Comparison of ENCODE assay signal across 8 mouse cellular contexts in genomic region chr5:108368851-108369621, GRCm38 (mm10). TPM values are rescaled to one million over a fixed set of nuclear protein-coding genes. Genes with fewer than 3 reads are reported as not detected.
DNase-seq lines count a peak whose midpoint lies in the region; ATAC-seq lines count a peak whose summit lies in the region.

No protein-coding gene starts in this region.

- H3K4me3 ChIP-seq in hindbrain, embryonic 16.5 days (ENCODE audit: low read length), result peak overlapping the region; percentile 86

- under 1% methylated on average over 49 of the region's 49 CpGs for WGBS in hindbrain, embryonic 16.5 days

- peak overlapping the region; percentile 42 for H3K9ac ChIP-seq in hindbrain, embryonic 16.5 days (ENCODE audit: low read depth, low read length)

- H3K27me3 ChIP-seq in hindbrain, embryonic 16.5 days (replicated peaks; ENCODE audit: control insufficient read depth, insufficient read depth, low read length), result peaks cover 46% of the 10 kb centered on the region

- peak; percentile 67 for ATAC-seq in hindbrain, embryonic 16.5 days

- no peaks in the 10 kb centered on the region for H3K36me3 ChIP-seq in hindbrain, embryonic 16.5 days (ENCODE audit: control insufficient read depth, insufficient read depth, low read length)

- H3K4me1 ChIP-seq in hindbrain, embryonic 16.5 days (ENCODE audit: control insufficient read depth, insufficient read depth, low read depth, low read length), result peaks cover 22% of the 10 kb centered on the region

- peak; percentile 75 for DNase-seq in adrenal gland, adult 2 months
- DNase-seq in cerebellum, adult 9-10 months, result peak; percentile 65
- peak; percentile 81 to 88 for DNase-seq in frontal cortex, postnatal 10 days (ENCODE audit: low spot score in 2 of 2)
- DNase-seq in left cerebral cortex, adult 8-10 months (ENCODE audit: low spot score in 2 of 2), result peak; percentile 83 to 96
- DNase-seq in lung, postnatal 4 days, result peak; percentile 16 to 33
- peak; percentile 92 to 94 for DNase-seq in right cerebral cortex, postnatal 10 days (ENCODE audit: low spot score in 2 of 2)
- no peak for DNase-seq in c-Kit-positive CD71-positive TER-119-positive erythroid progenitor cells, embryonic 14.5 days (ENCODE audit: low spot score)

- H3K4me2 ChIP-seq in hindbrain, embryonic 16.5 days (ENCODE audit: low read length), result peak overlapping the region; percentile 96

- H3K27ac ChIP-seq in hindbrain, embryonic 16.5 days (ENCODE audit: low read depth, low read length), result no peak overlapping the region

- no peaks in the 10 kb centered on the region for H3K9me3 ChIP-seq in hindbrain, embryonic 16.5 days (ENCODE audit: control insufficient read depth, low read length)

RNA-seq across cellular contexts. Expression of gene Gm42517, which starts 1.3 kb away (rescaled TPM):
- total RNA-seq in adrenal gland, adult 2 months (2021), result 1 to 10 TPM; 1.6 to 3.3 TPM
- polyA plus RNA-seq in adrenal gland, adult 2 months (2012; rRNA removed), result 13.9 and 14.2 TPM in 2 replicates
- 3.2 and 3.6 TPM in 2 replicates for polyA plus RNA-seq in hindbrain, embryonic 16.5 days (2015; fragmentation: Nextera tagmentation; extraction: Ambion mirVana)
- total RNA-seq in left cerebral cortex, adult 8-10 months (2022), result 10 to 100 TPM; 48.4 to 55.0 (median 51.3) TPM

RNA-seq across cellular contexts. Expression of gene Pde6b, which starts 19.2 kb away (rescaled TPM):
- not detected for total RNA-seq in adrenal gland, adult 2 months (2021)
- polyA plus RNA-seq in adrenal gland, adult 2 months (2012; rRNA removed), result not detected in 2 replicates
- polyA plus RNA-seq in hindbrain, embryonic 16.5 days (2015; fragmentation: Nextera tagmentation; extraction: Ambion mirVana), result 0.30 TPM in 1 of 2 replicates, not detected in the other
- total RNA-seq in left cerebral cortex, adult 8-10 months (2022), result under 1 TPM; 0.26 to 0.68 (median 0.38) TPM

RNA-seq across cellular contexts. Expression of gene Pigg, which starts 56.6 kb away (rescaled TPM):
- total RNA-seq in adrenal gland, adult 2 months (2021), result 10 to 100 TPM; 11.6 to 13.0 TPM
- polyA plus RNA-seq in adrenal gland, adult 2 months (2012; rRNA removed), result 5.7 and 7.6 TPM in 2 replicates
- polyA plus RNA-seq in hindbrain, embryonic 16.5 days (2015; fragmentation: Nextera tagmentation; extraction: Ambion mirVana), result 5.1 and 5.3 TPM in 2 replicates
- total RNA-seq in left cerebral cortex, adult 8-10 months (2022), result 10 to 100 TPM; 11.1 to 11.5 (median 11.3) TPM

Comparison
In these comparisons a context has a peak if more than half of its experiments do, and no peak if none do; other contexts are left out.
1. RNA of gene Gm42517, which starts 1.3 kb away (total RNA-seq): 48.4 to 55.0 TPM in left cerebral cortex, adult 8-10 months; 1.6 to 3.3 TPM in adrenal gland, adult 2 months; every median in the first group is over 10 times any median in the second.